Mouse (Mus musculus): ENCODE results near the gene Neb. TPM values are rescaled to one million over a fixed set of nuclear protein-coding genes. Genes with fewer than 3 reads are reported as not detected.
"Not testable (repeated sequence)": the region's sequence is repeated elsewhere in the genome, so short reads cannot be mapped to it uniquely, and the experiment has no call there.

Gene Neb
- total RNA-seq, 2 experiments from 2014 or later = 4.1 to 6.5 TPM

DNA sequence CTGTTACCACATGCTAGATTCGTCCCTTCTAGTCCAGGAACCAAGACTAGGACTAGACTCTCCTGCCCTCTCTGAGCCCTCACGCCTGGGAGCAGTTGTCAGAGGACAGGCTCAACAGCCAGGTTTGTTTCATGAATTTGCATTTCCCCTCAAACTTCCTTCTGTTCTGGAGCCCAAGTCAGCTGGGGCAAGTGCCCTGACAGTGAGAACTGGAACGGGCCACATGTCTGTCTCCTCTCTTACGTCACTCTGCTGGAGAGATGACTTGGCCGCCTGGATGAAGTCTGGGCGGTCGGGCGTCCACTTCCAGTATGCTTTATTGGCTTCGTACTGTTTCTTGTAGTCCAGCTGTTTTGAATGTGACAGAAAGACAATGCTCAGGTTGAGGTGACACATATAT is 200.5 kb downstream of the Neb start:
- DNase-seq = no peak

DNA sequence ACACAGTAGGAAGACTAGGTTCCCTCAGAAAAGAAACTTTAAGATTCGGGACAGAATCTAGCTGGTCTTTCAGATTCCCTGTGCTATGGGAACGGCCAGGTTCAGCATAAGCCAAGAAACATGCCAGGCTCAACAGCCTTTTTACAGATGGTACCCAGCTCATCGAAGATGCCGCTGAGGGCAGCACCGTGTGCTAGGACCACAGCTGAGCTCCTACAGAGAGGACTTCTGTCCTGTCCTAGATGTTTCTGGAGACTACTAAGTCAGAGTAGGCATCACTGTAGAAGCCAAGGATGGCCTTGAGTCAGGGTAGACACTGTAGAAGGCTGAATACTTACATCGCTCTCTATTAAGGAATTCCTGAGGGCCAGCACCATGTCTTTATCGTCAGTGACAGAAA is 201.1 kb downstream of the Neb start:
- DNase-seq = no peak

DNA sequence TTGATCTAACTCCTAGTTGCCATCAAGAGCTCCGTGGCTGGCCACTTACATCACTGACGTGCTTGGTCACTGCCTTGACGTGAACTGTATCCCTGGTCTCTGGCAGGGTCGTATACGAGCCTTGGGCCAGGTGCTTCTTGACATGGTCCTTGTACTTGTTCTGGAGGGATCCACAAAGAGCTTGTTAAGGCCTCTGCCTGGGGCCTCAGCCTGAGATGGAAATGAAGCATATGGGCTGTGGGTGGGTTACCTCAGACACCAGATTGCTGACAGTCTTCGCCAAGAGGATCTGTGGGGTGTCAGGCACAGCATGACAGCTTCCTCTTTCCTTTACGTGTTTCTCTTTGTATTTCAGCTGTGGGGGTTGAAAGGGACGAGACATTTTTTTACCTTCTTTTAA is 201.7 kb downstream of the Neb start:
- DNase-seq = no peak

DNA sequence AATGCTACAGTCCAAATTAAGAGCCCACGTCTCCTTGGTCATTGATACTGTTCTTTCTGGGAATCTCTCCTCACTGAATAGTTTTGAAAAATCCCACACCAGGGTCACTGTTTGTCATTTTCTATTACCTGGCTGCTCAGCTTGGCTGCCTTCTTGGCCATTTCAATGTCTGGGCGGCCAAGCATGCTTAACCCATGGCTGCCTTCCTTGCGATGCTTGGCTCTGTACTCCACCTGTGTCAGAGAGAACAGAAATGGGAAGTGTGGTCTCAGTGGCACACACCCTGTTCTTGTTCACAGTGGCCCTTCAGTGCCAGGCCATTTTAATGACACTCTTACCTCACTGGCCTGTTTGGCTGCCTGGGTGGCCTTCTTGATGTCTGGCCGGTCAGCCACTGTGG is 203.3 kb downstream of the Neb start:
- no peak for DNase-seq

DNA sequence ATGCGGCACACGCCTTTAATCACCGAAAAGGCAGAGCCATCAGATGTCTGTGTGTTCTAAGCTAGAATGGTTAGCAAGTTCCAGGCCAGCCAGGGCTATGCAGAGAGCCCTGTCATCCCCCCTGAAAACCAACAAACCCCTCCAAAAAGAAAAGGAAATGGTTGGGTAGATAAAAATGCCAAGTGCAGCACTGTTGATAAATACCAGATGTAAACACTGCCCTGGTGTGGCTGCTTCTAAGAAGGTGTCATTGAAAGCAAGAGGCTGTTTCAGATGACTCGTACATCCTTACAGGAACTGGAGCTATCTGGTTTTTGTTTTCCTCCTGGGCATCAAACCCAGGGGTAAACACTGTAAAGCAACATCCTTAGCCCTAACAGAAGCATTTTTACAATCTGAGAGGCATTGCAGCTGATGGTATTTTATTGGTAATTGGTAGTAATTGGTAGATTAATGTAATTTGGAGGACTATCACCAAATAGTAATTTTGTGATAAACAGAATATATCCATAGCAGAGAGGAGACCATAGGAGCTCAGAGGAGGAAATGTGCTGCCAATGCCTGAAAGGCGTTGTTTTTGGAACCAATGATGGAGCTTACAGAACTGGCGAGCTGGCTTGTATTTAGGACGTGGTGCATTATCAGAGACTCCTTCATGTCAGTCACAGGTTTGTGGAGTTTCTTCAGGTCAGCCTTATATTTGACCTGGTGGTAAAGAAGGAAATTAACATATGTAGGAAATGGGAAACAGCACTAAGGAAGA is 208.8 kb downstream of the Neb start:
- DNase-seq = no peak

DNA sequence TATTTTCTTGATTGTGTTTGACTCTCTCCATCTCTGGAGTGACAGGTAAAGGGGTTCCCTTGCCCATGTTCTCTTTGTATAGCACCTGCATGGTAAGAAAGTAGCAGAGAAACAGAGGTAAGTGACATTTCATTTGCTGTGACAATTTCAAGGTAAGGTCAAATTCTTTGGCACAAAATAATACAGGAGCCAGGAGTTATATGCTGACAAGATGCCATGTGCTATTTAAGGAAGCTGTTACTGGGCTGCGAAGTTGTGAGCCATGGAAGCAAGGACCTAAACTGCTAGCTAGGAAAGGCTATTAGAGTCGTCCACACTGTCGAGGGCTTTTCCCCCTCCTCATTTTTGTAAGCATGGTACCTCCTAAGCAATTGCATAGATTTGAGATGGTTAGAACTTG is 225.2 kb downstream of the Neb start:
- DNase-seq = no peak

DNA sequence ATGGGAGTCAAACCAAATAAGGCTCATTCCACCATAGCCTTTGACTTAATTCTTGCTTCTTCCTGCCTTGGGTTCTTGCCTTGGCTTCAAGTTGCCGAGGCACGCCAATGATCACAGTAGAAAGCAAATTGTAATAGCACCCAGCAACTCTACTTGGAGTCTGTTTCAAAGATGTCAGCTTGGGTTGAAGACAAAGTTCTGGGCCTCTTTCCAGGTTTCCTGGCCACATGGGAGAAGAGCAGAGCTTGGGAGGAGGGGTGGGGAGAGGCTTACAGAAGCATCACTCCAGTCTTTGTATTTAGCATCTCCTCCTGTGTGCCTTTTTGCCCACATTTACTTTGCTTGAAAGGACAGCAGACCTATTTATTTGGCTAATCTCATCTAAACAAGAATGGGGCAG is 244.9 kb downstream of the Neb start:
- DNase-seq = peak; percentile 38

DNA sequence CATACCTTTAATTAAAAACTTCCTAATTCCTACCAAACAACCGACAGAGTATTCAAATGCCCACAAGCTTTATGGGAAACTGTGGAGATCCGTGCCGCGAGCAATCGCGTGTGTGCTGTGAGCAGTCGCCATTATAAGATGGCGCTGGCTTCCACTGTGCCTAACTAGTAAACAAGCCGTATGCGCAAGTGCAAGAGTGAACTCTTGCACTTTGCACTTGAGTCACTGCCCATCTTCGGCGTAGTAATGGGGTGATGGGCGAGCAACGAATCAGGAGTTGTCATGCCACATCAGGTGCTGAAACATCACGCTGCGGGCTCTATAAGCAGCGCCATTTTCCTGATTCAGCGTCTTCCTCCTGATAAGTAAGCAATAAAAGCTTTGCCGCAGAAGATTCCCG is 246.9 kb downstream of the Neb start:
- DNase-seq = not testable (repeated sequence)

DNA sequence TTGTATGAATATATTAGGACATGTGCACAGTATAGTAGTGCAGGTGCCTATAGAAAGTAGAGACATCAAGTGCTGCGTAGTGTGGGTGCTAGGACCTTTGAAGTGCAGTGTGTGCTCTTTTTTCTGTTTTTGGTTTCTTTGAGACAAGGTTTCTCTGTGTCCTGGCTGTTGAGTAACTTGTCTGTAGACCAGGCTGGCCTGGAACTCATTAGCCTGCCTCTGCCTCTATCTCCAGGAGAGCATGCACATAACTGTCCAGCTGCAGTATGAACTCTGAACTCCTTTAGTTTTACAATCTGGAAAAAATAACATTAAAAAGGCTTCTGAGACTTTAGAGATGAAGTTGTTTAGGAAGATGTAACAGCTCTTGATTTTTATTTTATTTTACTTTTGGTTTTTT is 264.2 kb downstream of the Neb start:
- no peak for DNase-seq

Small RNAs within 50 kb of the gene (microRNA-seq; reads per million reads assigned to microRNA genes)
- 0 reads per million in 2 experiments for gene Gm22095

Other genes with a start within 250 kb of the Neb start
- gene Arl5a, start 46.4 kb upstream of the Neb start, total RNA-seq (2021) = 10 to 100 TPM; 52.7 to 56.2 TPM

Data from heart, postnatal 4 days (tissue).